Mouse (Mus musculus) heart, postnatal 0 days (tissue): ENCODE results near the gene Wdhd1.

Experiments
- CTCF ChIP-seq: IDR thresholded peaks from 2 replicates; pipeline ENCODE4 v1.5.1; 2016; ENCODE audit warnings: antibody characterized with exemption, control low read depth, low read depth
- EP300 ChIP-seq: IDR thresholded peaks from 2 replicates; pipeline ENCODE4 v1.6.1; 2016; ENCODE audit warnings: antibody characterized with exemption, low read depth

DNA sequence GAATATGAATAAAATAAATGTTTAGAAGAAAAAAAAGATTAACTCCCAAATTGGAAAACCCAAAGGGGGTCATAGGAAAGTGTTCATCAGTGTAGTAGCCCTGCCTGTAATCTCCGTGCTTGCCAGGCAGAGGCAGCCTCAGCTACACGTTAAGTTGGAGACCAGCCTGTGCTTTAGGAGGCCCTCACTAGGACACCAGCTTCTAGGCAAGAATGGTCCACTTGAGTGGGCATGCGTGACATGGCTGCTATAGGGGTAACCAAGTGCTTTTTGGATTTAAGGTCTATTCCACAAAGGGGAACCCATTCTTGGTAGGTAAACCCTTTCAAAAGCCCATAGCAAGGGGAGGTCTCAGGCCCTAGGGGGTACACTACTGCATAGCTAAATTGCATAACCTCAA lies 1.2 kb downstream of the Wdhd1 start:
- TF ChIP-seq CTCF (no peak), EP300 (no peak)
